Comparison of ENCODE assay signal across 21 mouse cellular contexts in the genomic region with DNA sequence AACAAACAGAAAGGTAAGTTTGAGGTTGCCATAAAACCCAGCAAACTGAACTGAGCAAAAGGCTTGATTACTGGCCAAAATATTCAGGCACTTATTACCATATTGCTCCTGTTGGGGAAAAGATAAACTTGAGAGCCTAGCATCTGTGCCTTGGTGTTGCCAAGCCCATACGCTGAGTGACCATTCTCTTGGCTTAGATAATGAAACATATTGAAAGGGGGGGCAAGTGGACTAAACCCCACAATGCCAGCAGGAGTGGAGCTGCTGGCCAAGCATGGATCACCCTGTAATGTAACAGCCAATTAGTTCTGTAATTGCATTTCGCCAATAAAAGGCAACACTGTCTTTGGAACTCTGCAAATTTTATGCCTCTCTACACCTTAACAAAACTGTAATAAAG.
A peak's percentile ranks its signal among the peaks of the same experiment; 100 is the strongest.
DNase-seq lines count a peak whose midpoint lies in the region; ATAC-seq and TF ChIP-seq lines count a peak whose summit lies in the region.
"Had no signal": no experiment of that assay in that cellular context is flagged by ENCODE, and none has a peak within 500 bp of the region (broad histone marks: within the 10 kb centered on the region; RNA-seq: fewer than 3 reads in every experiment).

No protein-coding gene starts in this region.

- 60% methylated on average over 2 of the region's 2 CpGs for WGBS in hindbrain, postnatal 0 days
- WGBS in hindbrain, embryonic 10.5 days = 90% methylated on average over 2 of the region's 2 CpGs
- 14% methylated on average over 2 of the region's 2 CpGs for WGBS in cerebellum, adult 2 months

- H3K9ac ChIP-seq in hindbrain, postnatal 0 days (replicated peaks; ENCODE audit: low read length) = no peak overlapping the region
- H3K9ac ChIP-seq: embryonic facial prominence, embryonic 12.5 days; limb, embryonic 15.5 days; liver, embryonic 15.5 days; neural tube, embryonic 13.5 days had no signal

- no peak overlapping the region for H3K4me3 ChIP-seq in hindbrain, postnatal 0 days (ENCODE audit: low read length)
- H3K4me3 ChIP-seq in hindbrain, embryonic 10.5 days = no peak overlapping the region
- H3K4me3 ChIP-seq in cerebellum, adult 2 months (replicated peaks; ENCODE audit: insufficient read depth, low read depth, low read length) = no peak overlapping the region
- H3K4me3 ChIP-seq: embryonic facial prominence, embryonic 12.5 days; heart, adult 2 months; limb, embryonic 15.5 days; liver, embryonic 15.5 days; neural tube, embryonic 13.5 days had no signal

- H3K9me3 ChIP-seq in hindbrain, postnatal 0 days (ENCODE audit: low read length) = no peaks in the 10 kb centered on the region
- H3K9me3 ChIP-seq in hindbrain, embryonic 10.5 days = no peaks in the 10 kb centered on the region
- H3K9me3 ChIP-seq: embryonic facial prominence, embryonic 12.5 days; limb, embryonic 15.5 days; liver, embryonic 15.5 days; neural tube, embryonic 13.5 days had no signal

- peak; percentile 81 for ATAC-seq in hindbrain, postnatal 0 days
- ATAC-seq in cerebellum, adult (ENCODE audit: insufficient number of reproducible peaks, low FRiP score, low TSS enrichment) = peak; percentile 98
- ATAC-seq: intestine, postnatal 0 days had no signal

- TF ChIP-seq POLR2A in cerebellum, adult 2 months (IDR thresholded peaks at IDR 0.05; ENCODE audit: borderline replicate concordance, insufficient read depth, low read length) = no peak

- DNase-seq in hindbrain, postnatal 0 days (ENCODE audit: low spot score) = peak; percentile 80
- DNase-seq in hindbrain, embryonic 10.5 days (ENCODE audit: low spot score) = no peak
- peak; percentile 66 to 90 for DNase-seq in cerebellum, adult 2 months
- DNase-seq in cerebellum, postnatal 36 days = peak; percentile 61 to 68
- DNase-seq in adrenal gland, postnatal 25 days = no peak
- no peak for DNase-seq in testis, postnatal 10 days (ENCODE audit: low spot score)
- DNase-seq: adrenal gland, postnatal 10 days; gastrocnemius, postnatal 25 days; heart, adult 2 months; heart, postnatal 4 days; kidney, postnatal 10 days; spleen, adult 18-20 months; thymus, postnatal 36 days had no signal

- no peak overlapping the region for H3K27ac ChIP-seq in hindbrain, postnatal 0 days
- no peak overlapping the region for H3K27ac ChIP-seq in hindbrain, embryonic 10.5 days
- H3K27ac ChIP-seq in cerebellum, adult 2 months (ENCODE audit: insufficient read depth, low read length) = no peak overlapping the region
- H3K27ac ChIP-seq: embryonic facial prominence, embryonic 12.5 days; heart, adult 2 months; limb, embryonic 15.5 days; liver, embryonic 15.5 days; macrophage; neural tube, embryonic 13.5 days had no signal

- H3K27me3 ChIP-seq in hindbrain, postnatal 0 days (ENCODE audit: insufficient read depth, low read length) = no peaks in the 10 kb centered on the region
- H3K27me3 ChIP-seq in hindbrain, embryonic 10.5 days (ENCODE audit: insufficient read depth, poor library complexity, severe bottlenecking) = no peaks in the 10 kb centered on the region
- no peaks in the 10 kb centered on the region for H3K27me3 ChIP-seq in cerebellum, adult 2 months (ENCODE audit: control insufficient read depth, insufficient read depth, low read length)
- H3K27me3 ChIP-seq: embryonic facial prominence, embryonic 12.5 days; limb, embryonic 15.5 days; liver, embryonic 15.5 days; neural tube, embryonic 13.5 days had no signal

- H3K4me2 ChIP-seq in hindbrain, postnatal 0 days (ENCODE audit: low read depth, low read length) = no peak overlapping the region
- H3K4me2 ChIP-seq: embryonic facial prominence, embryonic 12.5 days; limb, embryonic 15.5 days; liver, embryonic 15.5 days; midbrain, embryonic 11.5 days; neural tube, embryonic 13.5 days had no signal

- no peak for TF ChIP-seq CTCF in hindbrain, postnatal 0 days (IDR thresholded peaks at IDR 0.05; ENCODE audit: low read depth)
- no peak for TF ChIP-seq CTCF in cerebellum, adult 2 months (IDR thresholded peaks at IDR 0.05; ENCODE audit: borderline replicate concordance, insufficient read depth, low read depth, low read length)

- H3K36me3 ChIP-seq in hindbrain, postnatal 0 days (ENCODE audit: insufficient read depth, low read length) = no peaks in the 10 kb centered on the region
- no peaks in the 10 kb centered on the region for H3K36me3 ChIP-seq in hindbrain, embryonic 10.5 days
- H3K36me3 ChIP-seq: embryonic facial prominence, embryonic 12.5 days; limb, embryonic 15.5 days; liver, embryonic 15.5 days; neural tube, embryonic 13.5 days had no signal

- H3K4me1 ChIP-seq in hindbrain, postnatal 0 days (ENCODE audit: insufficient read depth, low read length) = no peaks in the 10 kb centered on the region
- H3K4me1 ChIP-seq in hindbrain, embryonic 10.5 days (replicated peaks) = no peaks in the 10 kb centered on the region
- no peaks in the 10 kb centered on the region for H3K4me1 ChIP-seq in cerebellum, adult 2 months (ENCODE audit: control insufficient read depth, insufficient read depth, low read length)
- H3K4me1 ChIP-seq: embryonic facial prominence, embryonic 12.5 days; limb, embryonic 15.5 days; liver, embryonic 15.5 days; neural tube, embryonic 13.5 days had no signal

Comparison
In these comparisons a context has a peak if more than half of its experiments do, and no peak if none do; other contexts are left out.
1. DNase-seq: peak in hindbrain, postnatal 0 days (single experiment), cerebellum, adult 2 months (2 of 2) and cerebellum, postnatal 36 days (2 of 2); none in hindbrain, embryonic 10.5 days (single experiment), adrenal gland, postnatal 25 days (single experiment) and testis, postnatal 10 days (single experiment).